Mouse (Mus musculus): Measurements from ENCODE around the gene Myl7.

DNA sequence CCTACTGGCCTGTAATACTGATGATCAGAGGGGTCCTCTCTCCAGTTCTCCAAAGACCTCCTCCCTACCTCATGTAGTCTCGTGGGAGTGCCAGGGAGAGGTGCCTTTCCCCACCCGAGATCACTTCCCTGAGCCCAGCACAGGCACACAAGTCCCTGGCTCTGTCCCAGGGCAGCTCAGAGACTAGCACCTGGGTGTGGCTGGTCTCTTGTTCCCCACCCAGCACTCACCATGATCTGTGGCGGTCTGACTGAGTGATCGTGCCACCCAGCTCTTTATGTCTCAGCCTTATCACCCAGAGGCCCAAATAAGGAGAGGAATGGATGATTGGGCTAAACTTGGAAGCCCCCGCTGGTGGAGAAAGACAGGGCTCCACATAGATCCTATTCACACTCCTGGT, at the start of gene Myl7:
- TF ChIP-seq CTCF (IDR thresholded peaks at IDR 0.05; ENCODE audit: low read depth, low read length) (no peak), POLR2A (IDR thresholded peaks at IDR 0.05; ENCODE audit: extremely low read depth, insufficient read depth, low read length) (no peak)
